In the genomic region with DNA sequence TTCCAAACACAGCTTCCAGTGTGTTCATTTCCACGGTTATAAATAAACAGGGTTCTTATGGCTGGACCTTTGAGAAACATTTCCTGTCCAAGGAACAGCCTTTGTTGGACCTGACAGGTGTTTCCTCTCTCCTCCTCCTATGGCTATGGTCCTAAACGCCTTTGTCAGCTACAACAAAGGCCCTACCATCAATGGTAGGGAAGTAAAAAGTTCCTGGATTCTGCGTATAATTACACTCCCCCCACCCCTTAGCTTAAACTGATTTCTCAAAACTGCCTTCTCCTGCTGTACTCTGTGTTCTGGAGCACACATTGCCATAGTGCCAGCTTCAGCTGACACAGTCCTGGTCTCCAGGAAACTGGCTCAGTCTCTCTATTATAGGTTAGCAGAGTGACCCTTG, we compare ENCODE assay signal across 20 mouse cellular contexts. TPM values are rescaled to one million over a fixed set of nuclear protein-coding genes. Genes with fewer than 3 reads are reported as not detected.
A peak's percentile ranks its signal among the peaks of the same experiment; 100 is the strongest.
DNase-seq lines count a peak whose midpoint lies in the region; ATAC-seq and TF ChIP-seq lines count a peak whose summit lies in the region.
"Had no signal": no experiment of that assay in that cellular context is flagged by ENCODE, and none has a peak within 500 bp of the region (broad histone marks: within the 10 kb centered on the region; RNA-seq: fewer than 3 reads in every experiment).

No protein-coding gene starts in this region.

- no peaks in the 10 kb centered on the region for H3K27me3 ChIP-seq in kidney, embryonic 14.5 days (ENCODE audit: control insufficient read depth, insufficient read depth, low read length)
- H3K27me3 ChIP-seq in kidney, embryonic 16.5 days (ENCODE audit: insufficient read depth, low read length), result no peaks in the 10 kb centered on the region
- no peaks in the 10 kb centered on the region for H3K27me3 ChIP-seq in forebrain, embryonic 12.5 days
- H3K27me3 ChIP-seq: midbrain, embryonic 15.5 days had no signal

- H3K36me3 ChIP-seq in kidney, embryonic 14.5 days (ENCODE audit: control insufficient read depth, insufficient read depth, low read length), result peaks cover 67% of the 10 kb centered on the region
- peaks cover 55% of the 10 kb centered on the region for H3K36me3 ChIP-seq in kidney, embryonic 16.5 days (ENCODE audit: insufficient read depth, low read length)
- peaks cover 28% of the 10 kb centered on the region for H3K36me3 ChIP-seq in forebrain, embryonic 12.5 days (replicated peaks)

- no peak overlapping the region for H3K4me2 ChIP-seq in kidney, embryonic 14.5 days (replicated peaks; ENCODE audit: low read depth, low read length)
- H3K4me2 ChIP-seq in kidney, embryonic 16.5 days (replicated peaks; ENCODE audit: low read depth, low read length), result no peak overlapping the region
- no peak overlapping the region for H3K4me2 ChIP-seq in forebrain, embryonic 12.5 days
- H3K4me2 ChIP-seq: midbrain, embryonic 15.5 days had no signal

- intact Hi-C loops in gastrocnemius, adult 2 months (cut with DNase I), result no loop called here

- H3K4me3 ChIP-seq in gastrocnemius, adult 2 months, result no peak overlapping the region
- H3K4me3 ChIP-seq in kidney, embryonic 14.5 days (ENCODE audit: low read length), result no peak overlapping the region
- no peak overlapping the region for H3K4me3 ChIP-seq in kidney, embryonic 16.5 days (ENCODE audit: low read length)
- H3K4me3 ChIP-seq in forebrain, embryonic 12.5 days (replicated peaks), result no peak overlapping the region
- H3K4me3 ChIP-seq: erythroblast, embryonic 14.5 days; midbrain, embryonic 15.5 days had no signal

- no peaks in the 10 kb centered on the region for H3K4me1 ChIP-seq in kidney, embryonic 14.5 days (ENCODE audit: control insufficient read depth, insufficient read depth, low read length)
- H3K4me1 ChIP-seq in kidney, embryonic 16.5 days (ENCODE audit: insufficient read depth, low read length), result no peaks in the 10 kb centered on the region
- H3K4me1 ChIP-seq in forebrain, embryonic 12.5 days, result no peaks in the 10 kb centered on the region
- H3K4me1 ChIP-seq: midbrain, embryonic 15.5 days had no signal

- DNase-seq in gastrocnemius, adult 2 months, result no peak
- DNase-seq in gastrocnemius, adult 18-20 months (ENCODE audit: low spot score), result no peak
- no peak for DNase-seq in kidney, postnatal 4 days
- DNase-seq in 416B (ENCODE audit: low read depth), result peak; percentile 16
- no peak for DNase-seq in right cerebral cortex, adult 18-20 months
- DNase-seq: adrenal gland, postnatal 36 days; cerebellum, postnatal 10 days; forebrain, postnatal 0 days; gastrocnemius, postnatal 10 days; layer of hippocampus, adult 9-11 months; right cerebral cortex, postnatal 14 days had no signal

- no peaks in the 10 kb centered on the region for H3K9me3 ChIP-seq in kidney, embryonic 14.5 days (ENCODE audit: control insufficient read depth, low read length)
- no peaks in the 10 kb centered on the region for H3K9me3 ChIP-seq in kidney, embryonic 16.5 days (ENCODE audit: low read length)
- H3K9me3 ChIP-seq in forebrain, embryonic 12.5 days, result no peaks in the 10 kb centered on the region
- H3K9me3 ChIP-seq: midbrain, embryonic 15.5 days had no signal

- no peak for ATAC-seq in kidney, embryonic 14.5 days (ENCODE audit: low FRiP score, low TSS enrichment)
- peak; percentile 65 for ATAC-seq in kidney, embryonic 16.5 days (ENCODE audit: low FRiP score, low TSS enrichment)
- no peak for ATAC-seq in forebrain, embryonic 12.5 days (ENCODE audit: low FRiP score)
- ATAC-seq: activated CD4-positive, CD25-positive, alpha-beta regulatory T cell, adult 4 months; forebrain, postnatal 0 days; midbrain, embryonic 15.5 days had no signal

- 67% methylated on average over 3 of the region's 3 CpGs for WGBS in kidney, embryonic 14.5 days
- WGBS in kidney, embryonic 16.5 days, result 61% methylated on average over 3 of the region's 3 CpGs
- WGBS in forebrain, embryonic 12.5 days, result 77% methylated on average over 3 of the region's 3 CpGs

- H3K27ac ChIP-seq in gastrocnemius, adult 2 months, result peak overlapping the region; percentile 82
- H3K27ac ChIP-seq in kidney, embryonic 14.5 days (ENCODE audit: low read depth, low read length), result 0 out of 2 replicates have a peak overlapping the region, but pooled peaks have one; percentile 53
- peak overlapping the region; percentile 76; the same call in 1 of the 2 replicates for H3K27ac ChIP-seq in kidney, embryonic 16.5 days (ENCODE audit: low read length)
- H3K27ac ChIP-seq in forebrain, embryonic 12.5 days, result no peak overlapping the region
- H3K27ac ChIP-seq: midbrain, embryonic 15.5 days had no signal

- TF ChIP-seq CTCF in gastrocnemius, adult 2 months (IDR thresholded peaks at IDR 0.05), result no peak

- H3K9ac ChIP-seq in kidney, embryonic 14.5 days (ENCODE audit: low read depth, low read length), result no peak overlapping the region
- no peak overlapping the region for H3K9ac ChIP-seq in kidney, embryonic 16.5 days (replicated peaks; ENCODE audit: low read length)
- no peak overlapping the region for H3K9ac ChIP-seq in forebrain, embryonic 12.5 days
- H3K9ac ChIP-seq: forebrain, postnatal 0 days; midbrain, embryonic 15.5 days had no signal

RNA-seq across cellular contexts. Expression of a gene that starts 4.3 kb away (rescaled TPM):
- not detected for total RNA-seq in gastrocnemius, adult 2 months (2021)
- not detected for total RNA-seq in gastrocnemius, adult 18-20 months (2021)
- 0.69 TPM in 1 of 2 replicates, not detected in the other for polyA plus RNA-seq in kidney, embryonic 14.5 days (2014; fragmentation: Nextera tagmentation; extraction: Ambion mirVana)
- polyA plus RNA-seq in kidney, embryonic 16.5 days (2015; fragmentation: Nextera tagmentation; extraction: Ambion mirVana), result 0.45 and 0.51 TPM in 2 replicates
- polyA plus RNA-seq in forebrain, embryonic 12.5 days (2016; fragmentation: Nextera tagmentation; extraction: Ambion mirVana), result not detected in 2 replicates
- total RNA-seq: adrenal gland, postnatal 36 days; forebrain, postnatal 0 days; gastrocnemius, postnatal 10 days; left cerebral cortex, postnatal 14 days; liver, adult 2 months had no signal
- polyA plus RNA-seq: activated CD4-positive, CD25-positive, alpha-beta regulatory T cell, adult 4 months; erythroblast, embryonic 14.5 days; forebrain, postnatal 0 days; liver, adult 2 months; midbrain, embryonic 15.5 days; urinary bladder, adult 2 months had no signal

RNA-seq across cellular contexts. Expression of a gene that starts 25.0 kb away (rescaled TPM):
- 1,000 to 10,000 TPM in 1 of 2 experiments, 100 to 1,000 TPM in 1; 882 to 1,223 TPM for total RNA-seq in gastrocnemius, adult 2 months (2021)
- 100 to 1,000 TPM; 946 to 968 TPM for total RNA-seq in gastrocnemius, adult 18-20 months (2021)
- 229 and 366 TPM in 2 replicates for polyA plus RNA-seq in kidney, embryonic 14.5 days (2014; fragmentation: Nextera tagmentation; extraction: Ambion mirVana)
- 424 and 436 TPM in 2 replicates for polyA plus RNA-seq in kidney, embryonic 16.5 days (2015; fragmentation: Nextera tagmentation; extraction: Ambion mirVana)
- 260 and 266 TPM in 2 replicates for polyA plus RNA-seq in forebrain, embryonic 12.5 days (2016; fragmentation: Nextera tagmentation; extraction: Ambion mirVana)

RNA-seq across cellular contexts. Expression of a gene that starts 58.2 kb away (rescaled TPM):
- total RNA-seq in gastrocnemius, adult 2 months (2021), result 10 to 100 TPM; 36.6 to 51.9 TPM
- total RNA-seq in gastrocnemius, adult 18-20 months (2021), result 10 to 100 TPM; 40.5 to 64.1 TPM
- 45.5 and 45.7 TPM in 2 replicates for polyA plus RNA-seq in kidney, embryonic 14.5 days (2014; fragmentation: Nextera tagmentation; extraction: Ambion mirVana)
- polyA plus RNA-seq in kidney, embryonic 16.5 days (2015; fragmentation: Nextera tagmentation; extraction: Ambion mirVana), result 32.3 and 44.1 TPM in 2 replicates
- 33.4 and 33.5 TPM in 2 replicates for polyA plus RNA-seq in forebrain, embryonic 12.5 days (2016; fragmentation: Nextera tagmentation; extraction: Ambion mirVana)

RNA-seq across cellular contexts. Expression of a gene that starts 58.7 kb away (rescaled TPM):
- 10 to 100 TPM; 13.8 to 19.2 TPM for total RNA-seq in gastrocnemius, adult 2 months (2021)
- 10 to 100 TPM; 13.7 to 15.0 TPM for total RNA-seq in gastrocnemius, adult 18-20 months (2021)
- polyA plus RNA-seq in kidney, embryonic 14.5 days (2014; fragmentation: Nextera tagmentation; extraction: Ambion mirVana), result 65.9 and 68.7 TPM in 2 replicates
- polyA plus RNA-seq in kidney, embryonic 16.5 days (2015; fragmentation: Nextera tagmentation; extraction: Ambion mirVana), result 70.4 and 77.0 TPM in 2 replicates
- polyA plus RNA-seq in forebrain, embryonic 12.5 days (2016; fragmentation: Nextera tagmentation; extraction: Ambion mirVana), result 64.1 and 67.5 TPM in 2 replicates
